Mouse (Mus musculus) forebrain, embryonic 15.5 days (tissue): ENCODE data around the gene Slc6a4. TPM values are rescaled to one million over a fixed set of nuclear protein-coding genes. Genes with fewer than 3 reads are reported as not detected.

ENCODE experiments used
- microRNA counts: library from miRNA; unstranded; fragments of <30 nt; microRNA quantifications from one replicate; lab custom pipeline; 2016
- microRNA-seq: library from miRNA; unstranded; fragments of <30 nt; microRNA quantifications from one replicate; pipeline ENCODE4, GENCODE M21; 2016
- polyA plus RNA-seq: library from polyadenylated mRNA; unstranded; fragments of >200 nt; fragmentation: Nextera tagmentation; extraction: Ambion mirVana; gene quantifications from 2 replicates; pipeline ENCODE4 v1.2.1, GENCODE M21; 2015

Slc6a4 gene
- polyA plus RNA-seq, 1 experiment from 2014 or later = 0.60 TPM

MicroRNAs within 50 kb of the gene (microRNA counts, 519-probe panel; counts per million panel counts)
- microRNA mmu-miR-423-3p (lab: Ali Mortazavi, UCI) (3,001 counts per million, percentile 72 among the panel's probes with 10 or more counts), microRNA mmu-miR-423-5p (lab: Ali Mortazavi, UCI) (2,862 counts per million, percentile 68 among the panel's probes with 10 or more counts)

Small RNAs within 50 kb of the gene (microRNA-seq; reads per million reads assigned to microRNA genes)
- 4,644 reads per million, percentile 91 among the genes with 10 or more reads in this experiment for gene Mir423

Other genes starting within 250 kb of the Slc6a4 start
- gene Gosr1, start 235.0 kb upstream of the Slc6a4 start, polyA plus RNA-seq = 27.1 and 27.4 TPM in 2 replicates
- gene Cpd, start 151.6 kb upstream of the Slc6a4 start, polyA plus RNA-seq = 5.4 and 7.0 TPM in 2 replicates
- not detected in 2 replicates for gene Tmigd1, start 96.4 kb upstream of the Slc6a4 start, polyA plus RNA-seq
- 128 and 134 TPM in 2 replicates for gene Blmh, start 73.8 kb upstream of the Slc6a4 start, polyA plus RNA-seq
- 65.0 and 70.8 TPM in 2 replicates for gene Nsrp1, start 79.8 kb downstream of the Slc6a4 start, polyA plus RNA-seq
- gene Efcab5, start 190.4 kb downstream of the Slc6a4 start, polyA plus RNA-seq = 0.59 and 0.77 TPM in 2 replicates
- gene Ssh2, start 217.7 kb downstream of the Slc6a4 start, polyA plus RNA-seq = 18.0 and 20.1 TPM in 2 replicates